Mouse (Mus musculus) limb, embryonic 12.5 days (tissue): ENCODE data around the gene Cdh10. TPM values are rescaled to one million over a fixed set of nuclear protein-coding genes. Genes with fewer than 3 reads are reported as not detected.
A peak's percentile ranks its signal among the peaks of the same experiment; 100 is the strongest.

Source experiments
- ATAC-seq: fragments of 200-750 bp; cut with Nextera tagmentation; 2 replicates; pipeline ENCODE4 v1.8.0; 2017; ENCODE audit warnings: low read depth, moderate TSS enrichment; ENCODE audit not compliant: insufficient number of reproducible peaks, insufficient read depth, low FRiP score, low TSS enrichment
- H3K27ac ChIP-seq: fragments of 300-500 bp; sonication (generic); 2 replicates; pipeline ENCODE4 v1.5.1; 2016; ENCODE audit warnings: mild to moderate bottlenecking, moderate library complexity
- H3K27me3 ChIP-seq: fragments of 300-500 bp; sonication (generic); 2 replicates; pipeline ENCODE4 v1.6.1; 2016; ENCODE audit warnings: mild to moderate bottlenecking, moderate library complexity
- H3K36me3 ChIP-seq: fragments of 300-500 bp; sonication (generic); 2 replicates; pipeline ENCODE4 v1.6.1; 2016; ENCODE audit warnings: mild to moderate bottlenecking, moderate library complexity
- H3K4me1 ChIP-seq: fragments of 300-500 bp; sonication (generic); replicated peaks from 2 replicates; pipeline ENCODE4 v1.6.1; 2016
- H3K4me2 ChIP-seq: fragments of 300-500 bp; sonication (generic); 2 replicates; pipeline ENCODE4 v1.6.1; 2016; ENCODE audit warnings: mild to moderate bottlenecking, moderate library complexity
- H3K4me3 ChIP-seq: fragments of 300-500 bp; sonication (generic); replicated peaks from 2 replicates; pipeline ENCODE4 v1.5.1; 2016; ENCODE audit warnings: mild to moderate bottlenecking
- H3K9ac ChIP-seq: fragments of 300-500 bp; sonication (generic); replicated peaks from 2 replicates; pipeline ENCODE4 v1.6.1; 2016; ENCODE audit warnings: mild to moderate bottlenecking, moderate library complexity
- H3K9me3 ChIP-seq: fragments of 300-500 bp; sonication (generic); 2 replicates; pipeline ENCODE4 v1.6.1; 2016; ENCODE audit warnings: mild to moderate bottlenecking, moderate library complexity
- WGBS: fragments of 180-500 bp; shearing (Covaris S2); methylation state at CpG from one replicate; pipeline ENCODE4 v1.1.7; 2016; 5-methylcytosine and 5-hydroxymethylcytosine counted together
- polyA plus RNA-seq: library from polyadenylated mRNA; unstranded; fragments of >200 nt; fragmentation: Nextera tagmentation; extraction: Ambion mirVana; gene quantifications from 2 replicates; pipeline ENCODE4 v1.2.1, GENCODE M21; 2016

Cdh10 gene
- polyA plus RNA-seq, result 2.5 and 3.1 TPM in 2 replicates

- Histone ChIP-seq H3K36me3 (no peaks in the 10 kb centered on the region), H3K9ac (peak within 1 kb of the TSS; percentile 58)
- ATAC-seq, result peak; percentile 69
These were observed at the start of gene Cdh10 for GRCm38 (mm10) chr15:18818185-18818973. Gene Cdh10 (plus strand): TSS chr15:18818947.

GRCm38 (mm10) chr15:18809148-18809827, 9.5 kb upstream of the Cdh10 start:
- H3K4me1 ChIP-seq, result no peaks in the 10 kb centered on the region
- no peaks in the 10 kb centered on the region for H3K27me3 ChIP-seq
- no peak overlapping the region for H3K9ac ChIP-seq
- no peak for ATAC-seq
- no peak overlapping the region for H3K27ac ChIP-seq
- no peak overlapping the region for H3K4me3 ChIP-seq
- no peaks in the 10 kb centered on the region for H3K36me3 ChIP-seq
- no peak overlapping the region for H3K4me2 ChIP-seq
- H3K9me3 ChIP-seq, result no peaks in the 10 kb centered on the region
- whole genome bisulfite sequencing, result 76% methylated on average over 4 of the region's 4 CpGs

More at GRCm38 (mm10) chr15:18818185-18818973, at the start of gene Cdh10:
- under 1% methylated on average over 24 of the region's 24 CpGs for WGBS
- Histone ChIP-seq H3K9me3 (no peaks in the 10 kb centered on the region), H3K27me3 (no peaks in the 10 kb centered on the region), H3K4me3 (peak within 1 kb of the TSS; percentile 47), H3K4me2 (peak within 1 kb of the TSS; percentile 57), H3K4me1 (0 out of 2 replicates have a peak, but pooled peaks cover 5% of the 10 kb centered on the region), H3K27ac (no peak within 1 kb of the TSS)

DNA sequence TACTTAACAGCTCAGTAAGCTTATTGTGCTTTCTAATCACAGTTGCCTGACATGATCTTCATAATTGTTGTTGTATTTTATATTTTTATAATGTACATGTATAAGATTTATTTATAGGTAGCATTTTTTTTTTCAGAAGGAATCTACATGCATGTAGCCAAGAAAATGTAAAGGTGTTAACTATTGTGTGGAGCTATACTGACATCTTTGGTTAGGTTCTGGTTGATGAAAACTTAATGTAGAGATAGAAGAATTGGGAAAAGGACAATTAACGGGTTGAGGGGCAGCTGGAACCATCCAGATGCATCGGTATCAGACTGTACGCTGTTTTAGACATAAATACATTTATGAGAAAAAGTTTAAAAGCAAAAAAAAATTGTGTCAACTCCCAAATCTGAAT, 1.0 kb upstream of the Cdh10 start:
- Histone ChIP-seq H3K36me3 (no peaks in the 10 kb centered on the region), H3K4me3 (no peak overlapping the region), H3K9me3 (no peaks in the 10 kb centered on the region), H3K9ac (no peak overlapping the region), H3K27ac (no peak overlapping the region), H3K4me1 (0 out of 2 replicates have a peak, but pooled peaks cover 5% of the 10 kb centered on the region), H3K27me3 (no peaks in the 10 kb centered on the region), H3K4me2 (no peak overlapping the region)
- no peak for ATAC-seq
- WGBS, result 73% methylated on average over 3 of the region's 3 CpGs

DNA sequence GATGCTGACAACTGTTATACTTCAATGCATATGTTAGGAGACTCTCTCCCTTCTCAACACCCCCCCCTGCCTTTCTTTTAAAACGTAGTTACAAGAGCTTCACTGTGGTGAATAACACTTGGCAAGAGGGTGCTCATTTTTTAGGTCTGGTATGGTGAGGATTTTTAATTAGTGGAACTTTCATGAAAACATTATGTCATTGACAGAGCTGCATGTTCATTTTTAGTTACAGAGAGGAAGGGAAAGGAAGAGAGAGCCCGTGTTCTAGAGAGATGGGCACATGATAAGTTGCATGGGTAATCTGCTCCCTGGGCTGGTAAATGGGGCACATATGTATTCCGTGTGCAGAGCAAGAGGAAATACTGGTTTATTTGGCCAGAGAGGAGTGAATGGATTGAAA, 1.5 kb downstream of the Cdh10 start:
- peak overlapping the region; percentile 57; the same call in 1 of the 2 replicates for H3K4me2 ChIP-seq
- no peak overlapping the region for H3K4me3 ChIP-seq
- no peak for ATAC-seq
- no peaks in the 10 kb centered on the region for H3K9me3 ChIP-seq
- H3K36me3 ChIP-seq, result no peaks in the 10 kb centered on the region
- H3K27ac ChIP-seq, result no peak overlapping the region
- 0 out of 2 replicates have a peak, but pooled peaks cover 5% of the 10 kb centered on the region for H3K4me1 ChIP-seq
- H3K9ac ChIP-seq, result no peak overlapping the region
- WGBS, result 39% methylated on average over 3 of the region's 3 CpGs
- H3K27me3 ChIP-seq, result no peaks in the 10 kb centered on the region

DNA sequence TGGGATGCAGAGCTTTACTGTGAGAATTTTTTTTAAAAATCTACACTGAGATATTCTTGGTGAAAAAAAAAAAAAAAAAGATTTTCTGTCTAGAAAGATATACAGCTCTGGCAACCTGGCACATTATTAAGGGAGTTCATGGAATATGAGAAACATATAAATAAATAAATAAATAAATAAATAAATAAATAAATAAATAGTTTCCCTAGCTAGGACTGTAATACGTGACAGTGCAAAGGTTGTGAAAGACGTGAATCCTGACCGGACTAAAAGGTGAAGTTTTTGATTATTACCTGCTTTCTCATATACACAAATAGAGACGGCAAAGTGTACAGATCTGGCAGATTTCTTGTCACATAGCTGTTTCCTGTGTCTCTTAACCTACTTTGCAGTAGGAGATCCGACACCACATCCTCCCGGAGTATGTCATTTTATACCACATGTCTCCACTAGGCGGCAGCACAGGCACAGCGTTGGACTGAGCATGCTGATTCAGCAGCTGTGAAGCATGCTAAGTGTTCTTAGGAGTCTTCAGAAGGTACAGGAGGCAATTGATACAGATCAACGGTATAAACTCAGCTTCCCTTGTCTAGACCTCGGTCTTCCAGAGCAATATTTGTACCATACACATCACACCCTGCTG, 2.5 kb downstream of the Cdh10 start:
- WGBS, result 25% methylated on average over 10 of the region's 10 CpGs

GRCm38 (mm10) chr15:18823420-18823819, 4.7 kb downstream of the Cdh10 start:
- Histone ChIP-seq H3K36me3 (no peaks in the 10 kb centered on the region), H3K27me3 (no peaks in the 10 kb centered on the region), H3K4me1 (0 out of 2 replicates have a peak, but pooled peaks cover 5% of the 10 kb centered on the region), H3K4me3 (no peak overlapping the region), H3K4me2 (no peak overlapping the region), H3K9me3 (no peaks in the 10 kb centered on the region), H3K27ac (no peak overlapping the region), H3K9ac (no peak overlapping the region)
- no peak for ATAC-seq
- 66% methylated on average over 2 of the region's 2 CpGs for WGBS

More for the DNA sequence above, 2.5 kb downstream of the Cdh10 start:
- Histone ChIP-seq H3K36me3 (no peaks in the 10 kb centered on the region), H3K27ac (no peak overlapping the region), H3K4me3 (no peak overlapping the region), H3K9me3 (no peaks in the 10 kb centered on the region), H3K27me3 (no peaks in the 10 kb centered on the region), H3K4me1 (0 out of 2 replicates have a peak, but pooled peaks cover 5% of the 10 kb centered on the region), H3K9ac (no peak overlapping the region), H3K4me2 (no peak overlapping the region)
- peak; percentile 60 for ATAC-seq

GRCm38 (mm10) chr15:18832263-18832662, 13.5 kb downstream of the Cdh10 start:
- Histone ChIP-seq H3K9me3 (no peaks in the 10 kb centered on the region), H3K4me2 (no peak overlapping the region), H3K27me3 (no peaks in the 10 kb centered on the region), H3K9ac (no peak overlapping the region), H3K4me1 (no peaks in the 10 kb centered on the region), H3K36me3 (no peaks in the 10 kb centered on the region), H3K27ac (no peak overlapping the region), H3K4me3 (no peak overlapping the region)
- WGBS, result 14% methylated on average over 4 of the region's 4 CpGs
- no peak for ATAC-seq

GRCm38 (mm10) chr15:18841769-18842168, 23.0 kb downstream of the Cdh10 start:
- no peak overlapping the region for H3K9ac ChIP-seq
- no peaks in the 10 kb centered on the region for H3K36me3 ChIP-seq
- H3K9me3 ChIP-seq, result no peaks in the 10 kb centered on the region
- H3K4me3 ChIP-seq, result no peak overlapping the region
- no peak for ATAC-seq
- H3K4me2 ChIP-seq, result no peak overlapping the region
- peaks cover 4% of the 10 kb centered on the region; the same call in 1 of the 2 replicates for H3K4me1 ChIP-seq
- no peaks in the 10 kb centered on the region for H3K27me3 ChIP-seq
- WGBS, result 93% methylated on average over 2 of the region's 2 CpGs
- no peak overlapping the region for H3K27ac ChIP-seq

GRCm38 (mm10) chr15:18844807-18845206, 26.1 kb downstream of the Cdh10 start:
- no peak for ATAC-seq
- Histone ChIP-seq H3K9ac (no peak overlapping the region), H3K4me2 (peak overlapping the region; percentile 32), H3K27me3 (no peaks in the 10 kb centered on the region), H3K4me3 (no peak overlapping the region), H3K9me3 (no peaks in the 10 kb centered on the region), H3K4me1 (peaks cover 4% of the 10 kb centered on the region; the same call in 1 of the 2 replicates), H3K36me3 (no peaks in the 10 kb centered on the region), H3K27ac (no peak overlapping the region)
- 11% methylated on average over 5 of the region's 5 CpGs for WGBS

DNA sequence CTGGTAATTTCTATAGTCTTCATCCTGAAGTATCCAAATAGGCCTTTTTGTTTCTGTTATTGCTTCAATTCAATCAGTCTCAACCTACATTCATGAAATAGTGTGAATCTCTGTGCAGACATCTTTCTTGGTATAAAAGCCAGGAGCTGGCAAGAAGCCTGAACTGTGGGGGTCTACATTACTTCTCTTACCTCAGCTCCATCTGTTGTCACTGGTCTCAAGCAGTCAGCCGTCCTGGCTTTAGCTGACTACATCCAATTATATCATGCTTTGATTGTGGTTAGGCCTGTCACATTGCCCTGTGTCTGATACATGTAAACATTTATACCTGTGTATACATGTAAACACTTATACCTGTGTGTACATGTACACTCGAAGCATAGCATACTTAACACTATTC, 31.8 kb downstream of the Cdh10 start:
- no peaks in the 10 kb centered on the region for H3K4me1 ChIP-seq
- no peaks in the 10 kb centered on the region for H3K36me3 ChIP-seq
- H3K4me3 ChIP-seq, result no peak overlapping the region
- H3K27ac ChIP-seq, result no peak overlapping the region
- 72% methylated on average over 2 of the region's 2 CpGs for WGBS
- H3K27me3 ChIP-seq, result no peaks in the 10 kb centered on the region
- H3K4me2 ChIP-seq, result no peak overlapping the region
- no peak overlapping the region for H3K9ac ChIP-seq
- H3K9me3 ChIP-seq, result no peaks in the 10 kb centered on the region
- no peak for ATAC-seq

- Histone ChIP-seq H3K9ac (no peak overlapping the region), H3K9me3 (no peaks in the 10 kb centered on the region), H3K27ac (no peak overlapping the region), H3K4me2 (no peak overlapping the region), H3K4me3 (no peak overlapping the region), H3K4me1 (no peaks in the 10 kb centered on the region), H3K36me3 (no peaks in the 10 kb centered on the region), H3K27me3 (no peaks in the 10 kb centered on the region)
- 70% methylated on average over 2 of the region's 2 CpGs for WGBS
- no peak for ATAC-seq
These were observed 39.4 kb downstream of the Cdh10 start for GRCm38 (mm10) chr15:18858135-18858534.
